Mouse (Mus musculus): Measurements from ENCODE around the gene Tbx3. TPM values are rescaled to one million over a fixed set of nuclear protein-coding genes. Genes with fewer than 3 reads are reported as not detected.

The Tbx3 gene
- total RNA-seq, 1 experiment from 2014 or later: 277 TPM

DNA sequence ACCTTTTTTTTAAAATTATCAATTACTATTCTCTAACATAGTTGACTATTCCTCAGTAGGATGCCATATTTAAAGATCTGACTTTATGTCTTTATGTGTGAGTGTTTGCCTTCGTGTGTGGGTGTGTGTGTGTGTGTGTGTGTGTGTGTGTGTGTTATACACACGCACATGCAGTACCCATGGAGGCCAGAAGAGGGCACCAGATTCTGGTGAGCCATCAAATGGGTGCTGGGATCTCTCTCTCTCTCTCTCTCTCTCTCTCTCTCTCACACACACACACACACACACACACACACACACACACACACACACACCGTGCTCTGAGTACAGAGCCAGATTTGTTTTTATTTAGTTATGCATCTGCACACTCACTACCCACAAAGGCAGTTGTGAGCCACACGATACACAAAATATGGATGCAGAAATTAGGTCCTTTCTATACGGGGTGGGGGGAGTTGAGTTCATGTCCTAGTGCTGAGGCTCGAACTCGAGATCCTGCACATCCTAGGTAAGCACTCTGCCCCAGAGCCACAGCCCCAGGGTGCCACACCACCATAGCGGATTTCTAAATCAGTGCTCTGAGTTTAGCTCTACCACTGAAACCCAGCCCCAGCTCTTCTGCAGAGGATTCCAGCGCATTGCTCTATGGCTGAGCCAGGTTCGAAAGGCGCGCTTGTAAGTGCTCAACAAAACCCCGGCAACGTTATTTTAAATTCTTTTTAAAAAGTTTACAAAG, 38.5 kb downstream of the Tbx3 start:
- no peak for DNase-seq

DNA sequence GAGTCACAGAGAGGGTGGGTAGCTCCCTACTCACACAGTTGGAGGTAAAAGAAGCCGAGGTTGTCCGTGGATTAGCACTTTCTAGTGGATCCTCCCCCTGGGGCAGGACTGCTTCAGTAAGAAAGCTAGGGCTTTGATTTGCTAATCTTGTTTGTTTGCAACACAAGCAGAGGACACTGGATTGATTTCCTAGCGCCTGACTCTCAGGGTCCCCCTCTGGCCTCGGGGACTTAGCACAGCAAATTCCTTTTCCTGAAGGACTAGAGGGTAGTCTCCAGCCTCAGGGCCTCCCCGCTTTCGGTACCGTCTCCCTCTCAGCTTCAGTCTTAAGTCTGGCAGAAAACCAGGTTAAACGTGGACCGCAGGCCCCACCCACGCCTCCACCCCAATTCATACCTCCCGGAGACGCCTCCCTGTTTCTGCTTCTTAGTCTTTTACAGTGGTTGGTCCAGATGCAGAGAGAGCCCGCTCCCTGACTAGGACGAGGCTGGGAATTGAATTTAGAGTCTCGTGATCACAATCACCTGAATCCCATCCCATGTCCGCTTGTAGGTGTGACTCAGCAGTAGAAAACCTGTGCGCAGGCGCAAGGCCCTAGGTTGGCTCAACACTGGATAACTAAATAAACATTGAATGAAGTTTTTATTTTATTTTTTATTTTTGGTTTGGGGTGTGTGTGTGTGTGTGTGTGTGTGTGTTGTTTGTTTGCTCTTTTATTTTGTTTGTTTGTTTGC, 39.5 kb downstream of the Tbx3 start:
- DNase-seq: no peak

GRCm38 (mm10) chr5:119710756-119711155, 40.3 kb downstream of the Tbx3 start:
- no peak for DNase-seq

DNA sequence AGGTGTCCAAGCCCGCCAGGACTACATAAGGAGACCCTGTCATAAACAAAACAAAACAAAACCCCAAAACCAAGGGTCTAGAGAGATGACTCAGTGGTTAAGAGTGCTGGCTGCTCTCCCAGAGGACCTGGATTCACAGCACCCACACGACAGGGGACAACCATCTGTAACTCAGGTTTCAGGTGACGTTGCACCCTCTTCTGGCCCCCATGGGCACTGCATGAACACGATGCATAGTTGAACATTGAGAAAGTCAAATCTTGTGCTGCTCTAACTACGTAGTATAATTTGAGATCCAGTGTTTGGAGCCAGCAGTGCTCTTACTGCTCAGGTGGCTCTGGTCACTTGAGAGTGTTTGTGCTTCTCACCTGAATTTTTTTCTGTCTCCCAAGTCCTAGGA, 41.2 kb downstream of the Tbx3 start:
- no peak for DNase-seq

DNA sequence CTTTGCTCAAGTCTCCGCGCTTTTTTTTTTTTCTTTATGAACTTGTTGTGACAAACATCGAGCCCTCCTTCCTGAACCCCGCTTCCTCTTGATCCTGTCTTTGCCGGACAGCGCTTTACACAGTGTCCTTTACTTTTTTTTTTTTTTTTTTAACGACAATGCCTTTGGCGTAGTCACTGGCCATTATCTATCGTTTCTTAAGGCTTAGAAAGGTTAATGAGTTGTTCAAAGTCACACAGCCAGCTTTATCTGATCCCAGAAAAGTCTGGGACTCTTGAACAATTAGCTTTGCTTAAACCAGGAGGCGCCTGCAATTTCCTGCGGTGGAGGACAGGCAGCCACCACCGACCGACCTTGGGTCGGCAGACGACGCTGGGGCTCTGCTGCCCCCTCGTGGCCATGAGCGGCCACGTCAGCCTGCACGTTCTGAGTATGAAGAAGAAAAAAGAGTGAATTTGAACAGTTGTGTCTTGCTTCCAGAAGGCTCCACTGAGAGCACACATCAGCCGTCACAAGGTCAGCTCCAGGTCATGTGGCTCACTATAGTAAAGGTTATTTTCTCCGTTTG, 42.3 kb downstream of the Tbx3 start:
- peak; percentile 89 for DNase-seq

DNA sequence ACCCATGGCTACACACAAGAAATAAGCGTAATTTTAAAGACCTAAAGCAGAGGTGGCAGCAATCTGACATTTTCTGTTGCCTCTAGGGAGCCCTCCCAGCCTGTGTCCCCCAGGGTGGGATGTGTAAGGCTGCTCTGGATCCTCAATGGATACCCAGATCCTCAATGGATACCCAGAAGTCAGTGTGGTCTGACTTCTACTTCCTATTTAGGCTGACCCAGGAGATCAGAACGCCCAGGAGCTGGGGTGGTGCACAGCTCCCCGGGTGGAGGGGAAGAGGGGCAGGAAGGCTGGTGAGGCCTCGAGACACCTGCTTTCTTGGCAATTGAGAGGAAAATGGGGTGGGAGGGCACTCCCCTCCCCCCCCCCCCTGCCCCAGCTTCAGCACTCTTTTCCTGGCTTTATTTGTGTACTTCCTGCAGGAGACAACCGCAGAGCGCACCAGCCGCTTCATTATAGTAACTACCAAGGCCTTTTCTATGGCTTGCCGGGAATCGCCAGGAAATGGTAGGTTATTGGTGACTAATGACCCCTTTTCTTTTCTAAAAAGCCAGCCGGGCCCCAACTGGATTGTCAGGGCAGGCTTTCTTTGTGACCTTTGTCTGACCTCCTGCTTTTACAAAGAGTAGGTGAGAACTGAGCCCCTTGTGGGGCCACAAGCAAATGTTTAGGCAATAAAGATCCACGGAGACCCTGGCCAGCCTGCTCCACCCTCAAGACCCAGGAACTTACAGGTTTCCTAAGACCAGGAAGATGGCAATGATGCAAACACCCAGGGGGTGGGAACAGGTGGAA, 50.2 kb downstream of the Tbx3 start:
- no peak for DNase-seq

- DNase-seq: peak; percentile 35
Measured at GRCm38 (mm10) chr5:119732978-119733377, 62.5 kb downstream of the Tbx3 start.

Other genes starting within 250 kb of the Tbx3 start
- gene Tbx5, start 162.0 kb downstream of the Tbx3 start, total RNA-seq (2021): 0.39 and 0.48 TPM in 2 replicates

Measured in adrenal gland, postnatal 25 days (tissue).